Mouse (Mus musculus): ENCODE data around the gene Cd160.

The Cd160 gene

GRCm38 (mm10) chr3:96782236-96782635 lies 46.9 kb downstream of the Cd160 start:
- Histone ChIP-seq H3K27me3 (ENCODE audit: insufficient read depth, low read length) (no peaks in the 10 kb centered on the region), H3K36me3 (ENCODE audit: insufficient read depth, low read length) (peaks cover 42% of the 10 kb centered on the region), H3K4me1 (replicated peaks; ENCODE audit: low read depth, low read length) (0 out of 2 replicates have a peak, but pooled peaks cover under 1% of the 10 kb centered on the region), H3K9me3 (ENCODE audit: low read length) (no peaks in the 10 kb centered on the region), H3K4me3 (replicated peaks; ENCODE audit: low read length) (no peak overlapping the region)
- TF ChIP-seq CTCF (conservative IDR thresholded peaks at IDR 0.05; ENCODE audit: low read length): no peak
- TF ChIP-seq NANOG (IDR thresholded peaks at IDR 0.05; ENCODE audit: borderline replicate concordance, low read length): no peak
- TF ChIP-seq POU5F1 (IDR thresholded peaks at IDR 0.05; ENCODE audit: borderline replicate concordance, low read length): no peak

- no peak for TF ChIP-seq CTCF (conservative IDR thresholded peaks at IDR 0.05; ENCODE audit: low read length)
- no peak for TF ChIP-seq NANOG (IDR thresholded peaks at IDR 0.05; ENCODE audit: borderline replicate concordance, low read length)
- no peak for TF ChIP-seq POU5F1 (IDR thresholded peaks at IDR 0.05; ENCODE audit: borderline replicate concordance, low read length)
- no peaks in the 10 kb centered on the region for H3K9me3 ChIP-seq (ENCODE audit: low read length)
- peaks cover 19% of the 10 kb centered on the region for H3K36me3 ChIP-seq (ENCODE audit: insufficient read depth, low read length)
- no peaks in the 10 kb centered on the region for H3K27me3 ChIP-seq (ENCODE audit: insufficient read depth, low read length)
- no peaks in the 10 kb centered on the region for H3K4me1 ChIP-seq (replicated peaks; ENCODE audit: low read depth, low read length)
- H3K4me3 ChIP-seq (replicated peaks; ENCODE audit: low read length): no peak overlapping the region
These were observed 52.0 kb downstream of the Cd160 start for GRCm38 (mm10) chr3:96777120-96777519.

- H3K4me1 ChIP-seq (replicated peaks; ENCODE audit: low read depth, low read length): no peaks in the 10 kb centered on the region
- H3K27me3 ChIP-seq (ENCODE audit: insufficient read depth, low read length): no peaks in the 10 kb centered on the region
- H3K4me3 ChIP-seq (replicated peaks; ENCODE audit: low read length): no peak overlapping the region
- H3K9me3 ChIP-seq (ENCODE audit: low read length): no peaks in the 10 kb centered on the region
- H3K36me3 ChIP-seq (ENCODE audit: insufficient read depth, low read length): peaks cover 16% of the 10 kb centered on the region
- no peak for TF ChIP-seq NANOG (IDR thresholded peaks at IDR 0.05; ENCODE audit: borderline replicate concordance, low read length)
- TF ChIP-seq POU5F1 (IDR thresholded peaks at IDR 0.05; ENCODE audit: borderline replicate concordance, low read length): no peak
- TF ChIP-seq CTCF (conservative IDR thresholded peaks at IDR 0.05; ENCODE audit: low read length): no peak
These were observed 56.2 kb downstream of the Cd160 start for GRCm38 (mm10) chr3:96772949-96773348.

GRCm38 (mm10) chr3:96769971-96770370 lies 59.2 kb downstream of the Cd160 start:
- H3K36me3 ChIP-seq (ENCODE audit: insufficient read depth, low read length): peaks cover 9% of the 10 kb centered on the region; the same call in 1 of the 2 replicates
- TF ChIP-seq NANOG (IDR thresholded peaks at IDR 0.05; ENCODE audit: borderline replicate concordance, low read length): no peak
- TF ChIP-seq CTCF (conservative IDR thresholded peaks at IDR 0.05; ENCODE audit: low read length): no peak
- TF ChIP-seq POU5F1 (IDR thresholded peaks at IDR 0.05; ENCODE audit: borderline replicate concordance, low read length): no peak
- H3K4me1 ChIP-seq (replicated peaks; ENCODE audit: low read depth, low read length): no peaks in the 10 kb centered on the region
- no peak overlapping the region for H3K4me3 ChIP-seq (replicated peaks; ENCODE audit: low read length)
- no peaks in the 10 kb centered on the region for H3K27me3 ChIP-seq (ENCODE audit: insufficient read depth, low read length)
- H3K9me3 ChIP-seq (ENCODE audit: low read length): no peaks in the 10 kb centered on the region

- TF ChIP-seq NANOG (IDR thresholded peaks at IDR 0.05; ENCODE audit: borderline replicate concordance, low read length) (no peak), POU5F1 (IDR thresholded peaks at IDR 0.05; ENCODE audit: borderline replicate concordance, low read length) (no peak), CTCF (conservative IDR thresholded peaks at IDR 0.05; ENCODE audit: low read length) (no peak)
- no peak overlapping the region for H3K4me3 ChIP-seq (replicated peaks; ENCODE audit: low read length)
- H3K9me3 ChIP-seq (ENCODE audit: low read length): peaks cover 47% of the 10 kb centered on the region
- H3K36me3 ChIP-seq (ENCODE audit: insufficient read depth, low read length): peaks cover 42% of the 10 kb centered on the region
- H3K27me3 ChIP-seq (ENCODE audit: insufficient read depth, low read length): no peaks in the 10 kb centered on the region
- no peaks in the 10 kb centered on the region for H3K4me1 ChIP-seq (replicated peaks; ENCODE audit: low read depth, low read length)
These were observed 64.6 kb downstream of the Cd160 start for GRCm38 (mm10) chr3:96764528-96764927.

- Histone ChIP-seq H3K27me3 (ENCODE audit: insufficient read depth, low read length) (no peaks in the 10 kb centered on the region), H3K4me3 (replicated peaks; ENCODE audit: low read length) (no peak overlapping the region), H3K4me1 (replicated peaks; ENCODE audit: low read depth, low read length) (peaks cover 16% of the 10 kb centered on the region), H3K36me3 (ENCODE audit: insufficient read depth, low read length) (peaks cover 39% of the 10 kb centered on the region), H3K9me3 (ENCODE audit: low read length) (peaks cover 50% of the 10 kb centered on the region)
- TF ChIP-seq POU5F1 (IDR thresholded peaks at IDR 0.05; ENCODE audit: borderline replicate concordance, low read length): no peak
- no peak for TF ChIP-seq CTCF (conservative IDR thresholded peaks at IDR 0.05; ENCODE audit: low read length)
- TF ChIP-seq NANOG (IDR thresholded peaks at IDR 0.05; ENCODE audit: borderline replicate concordance, low read length): no peak
These were observed 69.5 kb downstream of the Cd160 start for GRCm38 (mm10) chr3:96759695-96760094.

GRCm38 (mm10) chr3:96757691-96758090 lies 71.5 kb downstream of the Cd160 start:
- no peaks in the 10 kb centered on the region for H3K27me3 ChIP-seq (ENCODE audit: insufficient read depth, low read length)
- no peak for TF ChIP-seq POU5F1 (IDR thresholded peaks at IDR 0.05; ENCODE audit: borderline replicate concordance, low read length)
- no peak for TF ChIP-seq NANOG (IDR thresholded peaks at IDR 0.05; ENCODE audit: borderline replicate concordance, low read length)
- no peak for TF ChIP-seq CTCF (conservative IDR thresholded peaks at IDR 0.05; ENCODE audit: low read length)
- H3K4me3 ChIP-seq (replicated peaks; ENCODE audit: low read length): no peak overlapping the region
- peaks cover 27% of the 10 kb centered on the region for H3K36me3 ChIP-seq (ENCODE audit: insufficient read depth, low read length)
- peaks cover 16% of the 10 kb centered on the region for H3K4me1 ChIP-seq (replicated peaks; ENCODE audit: low read depth, low read length)
- peaks cover 32% of the 10 kb centered on the region for H3K9me3 ChIP-seq (ENCODE audit: low read length)

- Histone ChIP-seq H3K36me3 (ENCODE audit: insufficient read depth, low read length) (peaks cover 15% of the 10 kb centered on the region), H3K9me3 (ENCODE audit: low read length) (peaks cover 17% of the 10 kb centered on the region), H3K4me3 (replicated peaks; ENCODE audit: low read length) (no peak overlapping the region), H3K27me3 (ENCODE audit: insufficient read depth, low read length) (no peaks in the 10 kb centered on the region), H3K4me1 (replicated peaks; ENCODE audit: low read depth, low read length) (peaks cover 18% of the 10 kb centered on the region)
- TF ChIP-seq CTCF (conservative IDR thresholded peaks at IDR 0.05; ENCODE audit: low read length) (no peak), NANOG (IDR thresholded peaks at IDR 0.05; ENCODE audit: borderline replicate concordance, low read length) (no peak), POU5F1 (IDR thresholded peaks at IDR 0.05; ENCODE audit: borderline replicate concordance, low read length) (no peak)
These were observed 73.2 kb downstream of the Cd160 start for GRCm38 (mm10) chr3:96755935-96756334.
